Mouse (Mus musculus) cerebellum, adult 11-12 months (tissue): ENCODE data around the gene Pgpep1.

Experiments used
- DNase-seq: peaks from one replicate; pipeline ENCODE4 v3.0.0; 2022

Gene Pgpep1

GRCm38 (mm10) chr8:70607603-70607897 lies 52.6 kb downstream of the Pgpep1 start:
- peak; percentile 59 for DNase-seq

GRCm38 (mm10) chr8:70606780-70607602 lies 53.2 kb downstream of the Pgpep1 start:
- peak; percentile 43 for DNase-seq

GRCm38 (mm10) chr8:70605871-70606779 lies 54.1 kb downstream of the Pgpep1 start:
- peak; percentile 49 for DNase-seq

GRCm38 (mm10) chr8:70604558-70604957 lies 55.6 kb downstream of the Pgpep1 start:
- DNase-seq, result peak; percentile 29

GRCm38 (mm10) chr8:70602139-70602811 lies 57.9 kb downstream of the Pgpep1 start:
- peak; percentile 24 for DNase-seq

- peak; percentile 83 for DNase-seq
These were observed 58.9 kb downstream of the Pgpep1 start for GRCm38 (mm10) chr8:70601271-70601649.

- DNase-seq, result no peak
These were observed 59.5 kb downstream of the Pgpep1 start for GRCm38 (mm10) chr8:70600473-70601270.

- peak; percentile 60 for DNase-seq
These were observed 60.5 kb downstream of the Pgpep1 start for GRCm38 (mm10) chr8:70599507-70600290.

GRCm38 (mm10) chr8:70598722-70599121 lies 61.5 kb downstream of the Pgpep1 start:
- no peak for DNase-seq

GRCm38 (mm10) chr8:70598283-70598682 lies 61.9 kb downstream of the Pgpep1 start:
- DNase-seq, result peak; percentile 90

- no peak for DNase-seq
These were observed 62.5 kb downstream of the Pgpep1 start for GRCm38 (mm10) chr8:70597417-70598272.

- peak; percentile 80 for DNase-seq
These were observed 63.3 kb downstream of the Pgpep1 start for GRCm38 (mm10) chr8:70596775-70597416.
